Mouse (Mus musculus) left cerebral cortex, adult 11 months (tissue): ENCODE measurements around the gene Krr1.
A peak's percentile ranks its signal among the peaks of the same experiment; 100 is the strongest.

Experiments
- DNase-seq: peaks from one replicate; pipeline ENCODE4 v3.0.0; 2022; ENCODE audit warnings: low spot score

Krr1 gene

GRCm38 (mm10) chr10:111972542-111973361 is at the start of gene Krr1:
TSS of gene Krr1 (plus strand) at chr10:111972664.
- peak; percentile 90 for DNase-seq

DNA sequence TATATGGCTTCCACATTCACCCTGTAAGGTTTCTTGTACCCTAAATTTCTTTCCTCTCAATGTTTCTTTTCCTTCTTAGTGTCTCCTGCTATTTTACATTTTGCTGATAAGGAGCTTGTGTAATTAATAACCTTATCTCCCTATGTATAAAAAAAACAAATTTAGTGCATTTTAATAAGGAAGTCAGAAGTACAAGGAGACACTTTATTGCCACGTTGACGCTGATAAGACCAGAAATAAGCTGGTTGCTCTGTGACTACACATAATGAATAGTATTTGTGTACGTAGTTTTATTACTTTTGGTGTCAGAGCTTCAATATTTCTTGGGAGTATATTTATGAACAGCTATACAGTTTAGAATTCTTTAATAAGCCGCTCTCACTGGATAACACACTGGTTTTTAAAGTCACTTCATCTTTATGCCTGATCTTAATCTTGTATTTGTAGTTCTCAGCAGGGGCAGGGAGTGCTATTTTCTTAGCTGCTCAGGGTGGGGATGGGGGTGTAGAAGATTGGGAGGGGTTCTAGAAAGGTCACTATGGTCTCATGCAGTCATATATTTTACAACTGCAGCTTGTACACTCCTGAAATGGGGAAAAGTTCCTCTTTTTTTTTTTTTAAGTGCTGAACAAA is 48.8 kb upstream of the Krr1 start:
- no peak for DNase-seq

DNA sequence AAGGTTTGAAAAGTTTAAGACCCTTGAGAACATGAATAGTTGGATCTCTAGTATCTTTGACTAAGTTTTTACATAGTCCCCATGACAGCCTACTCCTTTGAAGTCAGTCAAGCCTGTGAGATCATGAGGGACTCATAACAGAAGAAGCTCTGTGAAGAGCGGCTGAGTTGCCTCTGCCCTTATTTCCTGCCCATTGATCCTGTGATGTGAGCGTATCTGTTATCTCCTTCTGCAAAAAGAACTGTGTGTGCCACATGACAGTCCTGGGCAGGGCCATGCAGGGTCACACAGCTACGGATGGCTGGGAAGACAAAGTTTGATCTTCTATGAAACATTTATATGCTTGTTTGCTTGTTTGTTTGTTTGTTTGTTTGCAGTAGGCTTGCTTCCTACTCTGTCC is 48.3 kb upstream of the Krr1 start:
- DNase-seq: no peak

DNA sequence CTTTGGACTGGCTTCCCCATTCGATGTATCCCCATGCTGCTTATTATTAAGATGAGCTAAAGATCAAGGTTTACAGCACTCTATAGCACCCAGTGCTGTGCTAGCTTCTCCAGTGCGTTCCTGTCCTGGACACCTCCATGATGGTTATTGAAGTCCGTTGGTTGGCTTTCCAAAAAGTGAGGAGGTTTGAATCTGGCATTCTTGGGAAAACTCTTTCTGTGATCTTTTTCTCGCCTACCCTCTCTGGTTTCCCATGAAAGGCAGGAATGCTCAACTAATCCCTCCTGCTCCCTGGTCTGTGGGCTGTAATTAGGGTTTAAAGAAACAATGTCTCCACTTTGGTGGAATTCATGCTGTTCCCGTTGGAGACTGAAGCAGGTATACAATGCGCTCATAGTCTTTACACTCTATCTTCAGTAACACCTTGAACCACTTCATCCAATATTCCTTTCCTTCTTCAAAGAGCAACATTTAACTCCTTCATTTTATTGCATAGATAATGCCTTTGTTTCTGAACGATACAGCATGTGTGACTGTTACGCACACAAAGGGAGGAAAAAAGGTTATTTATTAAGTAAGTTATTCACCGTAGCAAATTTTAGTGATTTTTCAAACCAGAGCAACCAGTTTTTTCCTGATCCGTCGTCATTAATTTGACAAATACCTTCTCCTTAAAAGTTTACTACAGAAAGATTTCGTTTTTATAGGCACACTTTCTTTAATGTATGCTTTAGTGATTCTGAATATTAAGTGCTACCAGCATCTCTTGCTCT is 47.6 kb upstream of the Krr1 start:
- no peak for DNase-seq

DNA sequence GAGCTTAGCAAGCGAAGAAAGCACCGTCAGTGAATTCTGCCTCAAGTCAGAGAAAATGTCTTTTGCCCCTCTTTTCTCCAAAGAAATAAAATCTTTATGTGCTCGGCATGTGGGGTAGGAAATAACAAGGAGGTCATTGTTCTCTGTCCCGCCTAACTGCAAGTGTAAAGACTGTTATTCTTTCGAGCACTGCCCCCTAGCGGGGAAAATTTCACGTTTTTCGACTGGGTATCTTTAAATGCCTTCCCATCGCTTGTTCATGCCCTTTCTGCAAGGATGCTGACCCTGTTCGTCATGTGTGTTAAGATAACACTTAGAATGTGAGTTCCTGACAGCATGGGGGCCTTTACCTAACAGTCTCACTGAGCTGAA is 47.0 kb upstream of the Krr1 start:
- peak; percentile 83 for DNase-seq

DNA sequence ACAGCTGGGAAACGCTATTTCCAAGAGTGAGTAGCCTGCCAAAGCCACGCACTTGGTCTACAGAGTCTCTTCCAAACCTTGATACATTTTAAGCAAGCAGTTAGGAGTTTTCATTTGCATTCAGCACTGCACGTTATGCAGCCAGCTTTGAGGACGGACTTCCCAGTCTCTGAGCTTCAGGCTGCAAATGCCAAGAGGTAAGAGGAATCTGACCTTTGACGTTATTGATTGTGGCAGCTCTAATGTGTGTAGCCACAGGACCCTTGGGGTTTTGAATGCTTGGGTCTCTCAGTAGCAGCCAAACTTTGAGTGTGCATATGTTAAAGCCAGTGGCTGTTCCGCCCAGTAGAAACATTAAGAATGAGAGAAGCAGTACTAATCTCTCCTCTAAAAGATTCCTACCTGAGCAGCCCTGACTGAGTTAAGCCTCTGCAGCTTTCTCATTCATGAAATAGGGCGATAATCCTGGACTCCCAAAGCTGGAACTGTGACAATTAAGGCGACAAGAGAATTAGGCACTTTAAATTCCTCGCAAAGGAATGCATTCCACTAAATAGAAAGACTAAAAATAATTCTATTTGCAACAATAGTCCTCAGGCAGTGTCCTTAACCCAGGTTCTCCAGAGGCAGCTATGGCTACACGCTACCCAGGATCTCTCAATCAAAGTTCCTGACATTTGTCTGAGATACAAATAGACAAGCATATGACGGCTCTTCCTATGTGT is 39.7 kb upstream of the Krr1 start:
- no peak for DNase-seq

GRCm38 (mm10) chr10:111935207-111935606 is 37.3 kb upstream of the Krr1 start:
- no peak for DNase-seq

GRCm38 (mm10) chr10:111936021-111936420 is 36.4 kb upstream of the Krr1 start:
- no peak for DNase-seq

- DNase-seq: no peak
Measured at GRCm38 (mm10) chr10:111936491-111937145, 35.8 kb upstream of the Krr1 start.

DNA sequence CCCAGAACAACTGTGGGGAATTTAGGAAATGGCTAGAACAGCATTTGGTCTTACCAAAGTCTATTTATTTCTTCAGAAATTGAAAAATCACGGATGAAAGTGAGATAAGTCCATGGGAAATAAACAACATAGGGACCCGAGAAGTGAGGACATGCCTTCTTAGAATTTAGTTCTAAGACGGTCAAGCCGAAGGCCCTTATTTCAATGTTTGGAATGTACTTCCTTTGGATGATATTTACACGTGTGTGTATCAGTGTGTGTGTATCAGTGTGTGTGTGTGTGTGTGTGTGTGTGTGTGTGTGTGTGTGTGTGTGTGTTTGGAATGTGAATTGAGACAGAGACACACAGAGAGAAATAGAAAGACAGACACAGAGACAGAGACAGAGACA is 35.3 kb upstream of the Krr1 start:
- DNase-seq: no peak

GRCm38 (mm10) chr10:111943026-111943425 is 29.4 kb upstream of the Krr1 start:
- DNase-seq: no peak

DNA sequence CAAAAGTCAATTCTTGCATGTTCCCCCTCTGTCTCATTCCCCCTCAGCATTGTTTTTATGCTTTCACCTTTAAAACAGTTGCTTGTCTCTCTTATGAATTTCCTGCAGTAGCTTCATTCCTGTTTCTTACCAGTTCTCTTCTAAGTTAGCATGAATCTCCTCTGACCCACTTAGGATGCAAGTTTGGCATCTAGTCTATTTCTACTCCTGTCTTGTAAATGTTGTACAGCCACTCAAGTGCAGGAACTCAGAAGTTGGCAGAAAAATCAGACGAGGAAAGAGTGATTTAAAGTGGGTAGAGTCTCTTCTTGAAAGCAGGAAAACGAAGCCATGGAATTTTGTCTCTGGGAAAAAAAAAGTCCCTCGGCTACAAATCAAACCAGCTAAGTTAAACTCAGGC is 26.9 kb upstream of the Krr1 start:
- DNase-seq: no peak

DNA sequence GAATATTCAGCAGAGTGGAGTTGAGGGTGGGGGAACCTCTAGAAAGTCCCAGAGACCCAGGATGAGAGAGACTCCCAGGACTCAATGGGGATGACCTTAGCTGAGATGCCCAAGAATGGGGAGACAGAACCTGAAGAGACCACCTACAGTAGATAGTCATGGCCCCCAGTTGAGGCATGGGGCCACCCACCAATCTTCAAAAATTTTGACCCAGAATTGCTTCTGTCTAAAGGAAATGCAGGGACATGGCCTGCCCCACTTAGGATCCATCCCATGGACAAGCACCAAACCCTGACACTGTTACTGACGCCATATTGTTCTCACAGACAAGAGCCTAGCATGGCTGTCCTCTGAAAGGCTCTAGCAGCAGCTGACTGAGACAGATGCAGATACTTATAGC is 24.4 kb upstream of the Krr1 start:
- DNase-seq: no peak

- DNase-seq: no peak
Measured at GRCm38 (mm10) chr10:111949008-111949407, 23.5 kb upstream of the Krr1 start.

GRCm38 (mm10) chr10:111955836-111956235 is 16.6 kb upstream of the Krr1 start:
- DNase-seq: no peak

DNA sequence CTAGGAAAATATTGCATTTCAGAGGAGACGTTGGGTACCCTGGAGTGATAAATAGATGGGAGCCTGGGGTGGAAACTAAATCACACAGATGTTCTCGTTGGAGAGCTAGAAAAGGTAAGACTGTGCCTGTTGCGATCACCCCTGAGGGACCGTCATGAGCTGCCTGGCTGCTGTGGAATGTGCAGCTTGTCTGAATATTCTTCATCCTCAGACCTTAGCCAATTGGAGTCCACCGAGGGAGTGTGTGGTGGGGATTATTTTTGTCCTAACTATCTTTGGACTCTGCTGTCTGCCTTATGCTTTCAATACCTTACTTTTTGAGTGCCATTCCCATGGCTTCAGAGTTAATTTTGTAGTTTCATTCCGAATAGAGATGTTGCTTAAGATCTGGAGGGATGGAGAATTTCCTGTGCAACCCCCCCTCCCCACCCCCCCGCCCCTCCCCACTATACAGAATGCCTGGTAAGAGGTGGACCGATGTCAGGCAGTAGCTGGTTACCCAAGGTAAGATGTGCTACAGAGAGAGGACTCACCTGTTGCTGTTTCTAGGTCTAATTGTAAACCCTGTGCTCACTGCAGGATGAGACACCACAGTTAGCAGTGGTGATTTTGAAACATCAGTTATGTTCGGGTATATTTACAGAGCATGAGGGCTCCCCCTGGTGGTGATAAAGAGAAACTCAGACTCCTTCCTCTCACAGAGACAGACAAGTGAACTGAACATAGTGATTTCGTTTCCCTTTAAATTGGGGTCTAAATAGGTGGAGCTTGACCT is 15.0 kb upstream of the Krr1 start:
- DNase-seq: peak; percentile 70

DNA sequence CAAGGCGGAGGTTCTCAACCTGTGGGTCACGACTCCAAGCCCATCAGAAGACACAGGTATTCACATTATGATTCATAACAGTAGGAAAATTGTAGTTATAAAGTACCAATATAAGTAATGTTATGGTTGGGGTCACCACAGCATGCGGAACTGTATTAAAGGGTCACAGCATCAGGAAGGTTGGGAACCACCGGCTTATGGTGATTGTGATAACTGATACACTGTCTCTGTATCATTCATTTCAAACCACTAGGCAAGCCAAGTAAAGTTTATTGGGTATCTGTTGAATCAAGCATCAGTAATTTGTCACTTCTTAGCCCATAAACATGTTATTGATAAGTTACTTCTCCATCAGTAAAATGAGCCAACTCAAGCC is 14.4 kb upstream of the Krr1 start:
- no peak for DNase-seq

DNA sequence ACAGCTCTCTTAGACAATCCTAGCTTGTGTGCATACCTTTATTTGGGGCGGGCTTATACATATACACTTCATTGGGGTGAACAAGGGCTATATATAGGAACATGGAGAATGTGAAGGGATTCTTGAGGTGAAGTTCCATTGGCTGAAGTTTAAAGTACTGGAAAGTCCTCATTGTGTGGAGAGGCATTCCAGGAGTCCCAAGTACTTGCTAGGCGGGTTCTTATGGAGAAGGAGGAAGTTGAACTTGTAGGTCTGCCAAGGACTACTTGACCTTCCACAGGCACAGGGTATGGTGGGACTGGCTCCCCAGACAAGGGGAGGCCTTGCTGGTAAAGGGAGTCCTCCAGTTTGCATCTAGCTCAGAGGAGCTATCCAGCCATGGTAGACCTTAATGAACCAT is 13.1 kb upstream of the Krr1 start:
- DNase-seq: no peak

GRCm38 (mm10) chr10:111960459-111960858 is 12.0 kb upstream of the Krr1 start:
- DNase-seq: no peak

DNA sequence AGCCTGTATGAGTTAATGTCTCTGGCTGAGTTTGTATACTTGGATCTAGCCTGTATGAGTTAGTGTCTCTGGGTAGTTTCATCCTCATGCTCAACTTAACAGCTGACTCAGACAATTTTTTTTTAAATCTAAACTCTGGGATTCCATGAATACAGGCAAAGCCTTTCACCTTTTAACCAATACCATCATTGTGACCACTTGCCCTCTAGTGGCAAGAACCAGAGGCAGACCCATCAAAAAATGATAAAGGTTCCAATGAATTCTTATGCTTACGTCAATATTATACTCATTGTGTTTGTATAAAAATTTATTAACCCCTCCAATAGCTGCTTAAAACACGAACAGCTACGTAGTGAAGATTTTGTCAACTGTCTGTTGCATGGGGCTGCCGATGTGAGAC is 6.1 kb upstream of the Krr1 start:
- DNase-seq: no peak

DNA sequence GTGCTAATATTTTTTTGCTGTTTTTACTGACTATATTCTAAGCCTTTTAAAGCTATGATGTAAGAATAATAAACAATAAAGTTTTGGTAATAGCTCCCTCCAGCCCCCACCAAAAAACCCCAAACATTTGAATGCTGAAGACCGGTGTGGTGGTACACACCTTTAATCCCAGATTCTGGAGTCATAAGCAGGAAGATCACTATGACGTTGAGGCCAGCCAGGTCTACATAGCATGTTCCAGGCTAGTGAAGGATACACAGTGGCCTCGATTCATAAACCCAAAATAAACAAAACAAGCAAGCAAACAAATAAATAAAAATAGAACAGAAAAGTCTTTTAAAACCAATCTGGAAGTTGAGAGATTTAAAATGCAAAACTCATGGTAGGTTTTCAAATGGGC is 535 bp upstream of the Krr1 start:
- DNase-seq: no peak
